Mouse (Mus musculus) lung, postnatal 0 days (tissue): ENCODE measurements around the gene Snu13.

ENCODE experiments used
- CTCF ChIP-seq: IDR thresholded peaks from 2 replicates; pipeline ENCODE4 v1.5.1; 2016; ENCODE audit warnings: antibody characterized with exemption, mild to moderate bottlenecking
- EP300 ChIP-seq: IDR thresholded peaks from 2 replicates; pipeline ENCODE4 v1.6.1; 2016; ENCODE audit warnings: antibody characterized with exemption, mild to moderate bottlenecking, control low read depth

GRCm38 (mm10) chr15:82023965-82024635, 23.3 kb downstream of the Snu13 start:
- TF ChIP-seq CTCF (0 out of 2 replicates have a peak, but pooled peaks have one; percentile 21), EP300 (no peak)
